Mouse (Mus musculus) liver, postnatal 0 days (tissue): ENCODE measurements around the gene Neo1.

Experiments used
- CTCF ChIP-seq: sonication (generic); IDR thresholded peaks from 2 replicates; pipeline ENCODE4 v1.5.1; 2016; ENCODE audit warnings: antibody characterized with exemption, low read depth
- EP300 ChIP-seq: IDR thresholded peaks from 2 replicates; pipeline ENCODE4 v1.6.1; 2016; ENCODE audit warnings: antibody characterized with exemption, low read depth, mild to moderate bottlenecking

GRCm38 (mm10) chr9:59056281-59056680 lies 20.0 kb upstream of the Neo1 start:
- TF ChIP-seq CTCF (no peak), EP300 (no peak)
